Mouse (Mus musculus): ENCODE results near the gene Cbarp.

DNA sequence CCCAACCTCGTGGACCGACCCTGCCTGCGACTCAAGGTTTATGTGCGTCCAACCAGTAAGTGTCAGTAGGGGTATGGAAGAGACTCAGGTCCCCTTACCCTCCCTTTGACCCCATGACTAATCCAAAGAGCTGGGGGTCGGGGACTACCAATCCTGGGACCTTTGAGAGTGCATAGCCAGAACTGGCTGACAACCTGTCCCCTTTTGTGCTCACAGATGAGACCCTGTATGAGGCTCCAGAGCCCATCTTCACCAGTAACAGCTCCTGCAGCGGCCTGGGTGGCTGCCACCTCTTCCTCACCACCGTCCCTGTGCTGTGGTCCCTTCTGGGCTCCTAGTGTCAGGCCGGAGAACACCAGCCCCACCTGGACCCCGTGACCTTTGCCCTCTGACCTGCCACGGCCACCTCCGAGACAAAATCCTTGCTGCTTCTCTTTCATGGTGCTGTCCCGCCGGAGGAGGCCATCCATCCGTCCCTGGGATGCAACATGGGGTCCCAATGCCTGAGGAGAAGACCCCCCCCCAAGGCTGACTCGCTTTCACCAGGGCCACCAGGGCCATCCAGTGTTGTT lies 47.9 kb upstream of the Cbarp start:
- no peak for TF ChIP-seq CTCF (IDR thresholded peaks at IDR 0.05; ENCODE audit: low read depth)
- TF ChIP-seq EP300 (IDR thresholded peaks at IDR 0.05; ENCODE audit: low read depth), result no peak
